Mouse (Mus musculus): ENCODE data around the gene Aff4. TPM values are rescaled to one million over a fixed set of nuclear protein-coding genes. Genes with fewer than 3 reads are reported as not detected.

Aff4 gene
- polyA plus RNA-seq, 1 experiment from 2014 or later, result 44.8 TPM

Other genes with a start within 250 kb of the Aff4 start
- gene Hspa4, start 50.4 kb upstream of the Aff4 start, polyA plus RNA-seq (2018), result 93.1 to 460 TPM (median 147 TPM) in 3 replicates
- 9.7 to 15.8 TPM (median 10.5 TPM) in 3 replicates for gene Zcchc10, start 26.2 kb upstream of the Aff4 start, polyA plus RNA-seq (2018)
- not detected in 3 replicates for gene Leap2, start 72.3 kb downstream of the Aff4 start, polyA plus RNA-seq (2018)
- gene Uqcrq, start 80.0 kb downstream of the Aff4 start, polyA plus RNA-seq (2018), result 63.1 to 230 TPM (median 195 TPM) in 3 replicates
- 1.1 to 2.2 TPM (median 1.7 TPM) in 3 replicates for gene Gdf9, start 80.2 kb downstream of the Aff4 start, polyA plus RNA-seq (2018)
- not detected in 3 replicates for gene Gm10447, start 106.3 kb downstream of the Aff4 start, polyA plus RNA-seq (2018)
- gene Shroom1, start 106.4 kb downstream of the Aff4 start, polyA plus RNA-seq (2018), result not detected in 3 replicates
- gene Gm9837, start 119.6 kb downstream of the Aff4 start, polyA plus RNA-seq (2018), result not detected in 3 replicates
- gene Gm9945, start 129.3 kb downstream of the Aff4 start, polyA plus RNA-seq (2018), result not detected in 3 replicates
- not detected in 3 replicates for gene Sowaha, start 129.4 kb downstream of the Aff4 start, polyA plus RNA-seq (2018)
- 69.8 to 121 TPM (median 83.7 TPM) in 3 replicates for gene Sept8, start 168.4 kb downstream of the Aff4 start, polyA plus RNA-seq (2018)
- 25.8 to 223 TPM (median 90.7 TPM) in 3 replicates for gene Kif3a, start 216.5 kb downstream of the Aff4 start, polyA plus RNA-seq (2018)